Mouse (Mus musculus): ENCODE data around the gene Apol9b. TPM values are rescaled to one million over a fixed set of nuclear protein-coding genes. Genes with fewer than 3 reads are reported as not detected.

Gene Apol9b
- polyA plus RNA-seq, 1 experiment from 2014 or later: not detected

DNA sequence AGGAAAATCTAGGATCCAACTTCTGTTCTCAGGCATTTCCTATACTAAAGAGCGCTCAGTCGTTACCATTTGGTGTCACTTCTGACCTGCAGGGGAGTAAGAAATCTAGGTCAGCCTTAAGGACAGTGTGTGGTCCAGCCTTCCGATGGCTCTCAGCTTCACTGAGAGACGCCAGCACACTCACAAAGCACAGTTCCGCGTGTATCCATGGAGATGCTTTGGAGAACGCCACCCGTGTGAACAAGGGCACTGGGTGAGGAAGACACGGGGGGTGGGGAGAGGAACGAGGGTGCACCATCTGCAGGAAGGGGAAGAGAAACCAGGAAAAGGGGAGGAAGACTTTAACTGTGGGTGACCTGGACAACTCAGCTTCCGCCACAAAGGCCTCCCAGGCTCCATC, 23.6 kb downstream of the Apol9b start:
- no peaks in the 10 kb centered on the region for H3K4me1 ChIP-seq
- no peak for ATAC-seq (replicated peaks; ENCODE audit: low FRiP score)
- WGBS: 44% methylated on average over 11 of the region's 11 CpGs
- H3K27ac ChIP-seq: no peak overlapping the region
- H3K27me3 ChIP-seq: no peaks in the 10 kb centered on the region
- H3K9me3 ChIP-seq (replicated peaks): no peaks in the 10 kb centered on the region
- H3K36me3 ChIP-seq: no peaks in the 10 kb centered on the region
- H3K9ac ChIP-seq: no peak overlapping the region
- H3K4me2 ChIP-seq: no peak overlapping the region
- no peak overlapping the region for H3K4me3 ChIP-seq (replicated peaks)

DNA sequence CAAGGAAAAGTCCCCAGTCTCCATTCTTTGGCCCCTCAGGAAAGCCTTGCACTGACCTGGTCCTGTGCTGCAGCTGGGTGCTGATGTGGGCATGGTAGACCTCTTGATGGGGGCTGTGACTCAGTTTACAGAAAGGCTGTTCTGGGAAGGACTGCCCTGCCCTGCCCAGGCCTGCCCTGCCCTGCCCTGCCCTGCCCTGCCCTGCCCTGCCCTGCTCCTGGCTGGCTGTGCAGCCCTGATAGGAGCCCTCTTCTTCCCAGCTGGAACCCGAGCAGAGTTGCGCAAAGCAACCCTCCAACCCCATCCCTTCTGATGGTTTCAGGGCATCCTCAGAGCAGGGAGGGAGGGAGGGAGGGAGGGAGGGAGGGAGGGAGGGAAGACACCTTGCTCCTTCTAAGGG, 26.3 kb downstream of the Apol9b start:
- 60% methylated on average over 2 of the region's 2 CpGs for WGBS
- no peaks in the 10 kb centered on the region for H3K4me1 ChIP-seq
- no peak overlapping the region for H3K4me3 ChIP-seq (replicated peaks)
- no peaks in the 10 kb centered on the region for H3K9me3 ChIP-seq (replicated peaks)
- no peaks in the 10 kb centered on the region for H3K27me3 ChIP-seq
- no peak overlapping the region for H3K27ac ChIP-seq
- peak; percentile 85 for ATAC-seq (replicated peaks; ENCODE audit: low FRiP score)
- no peak overlapping the region for H3K4me2 ChIP-seq
- H3K36me3 ChIP-seq: peaks cover 11% of the 10 kb centered on the region
- no peak overlapping the region for H3K9ac ChIP-seq

DNA sequence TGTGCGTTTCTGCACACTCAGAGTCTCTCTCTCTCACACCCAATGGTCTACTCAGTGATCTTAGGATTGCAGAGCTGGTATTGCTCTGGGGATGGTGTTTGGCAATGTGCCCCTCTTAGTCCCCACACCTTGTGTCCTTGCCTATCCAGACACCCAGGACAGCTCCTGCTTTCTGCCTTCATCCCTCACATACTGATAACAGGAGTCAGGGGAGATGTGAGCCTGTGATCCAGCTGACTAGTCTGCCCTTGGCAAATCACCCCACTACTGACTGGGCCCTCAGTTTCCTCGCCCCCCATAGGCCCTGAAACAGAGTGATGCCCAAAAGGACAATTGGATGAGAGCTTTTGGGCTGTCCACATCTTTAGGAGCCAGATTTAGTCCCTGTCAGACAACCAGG, 27.2 kb downstream of the Apol9b start:
- no peaks in the 10 kb centered on the region for H3K9me3 ChIP-seq (replicated peaks)
- H3K36me3 ChIP-seq: peaks cover 21% of the 10 kb centered on the region
- no peak for ATAC-seq (replicated peaks; ENCODE audit: low FRiP score)
- H3K27ac ChIP-seq: no peak overlapping the region
- H3K9ac ChIP-seq: no peak overlapping the region
- H3K4me1 ChIP-seq: no peaks in the 10 kb centered on the region
- H3K27me3 ChIP-seq: no peaks in the 10 kb centered on the region
- WGBS: 71% methylated on average over 2 of the region's 2 CpGs
- H3K4me2 ChIP-seq: no peak overlapping the region
- no peak overlapping the region for H3K4me3 ChIP-seq (replicated peaks)

DNA sequence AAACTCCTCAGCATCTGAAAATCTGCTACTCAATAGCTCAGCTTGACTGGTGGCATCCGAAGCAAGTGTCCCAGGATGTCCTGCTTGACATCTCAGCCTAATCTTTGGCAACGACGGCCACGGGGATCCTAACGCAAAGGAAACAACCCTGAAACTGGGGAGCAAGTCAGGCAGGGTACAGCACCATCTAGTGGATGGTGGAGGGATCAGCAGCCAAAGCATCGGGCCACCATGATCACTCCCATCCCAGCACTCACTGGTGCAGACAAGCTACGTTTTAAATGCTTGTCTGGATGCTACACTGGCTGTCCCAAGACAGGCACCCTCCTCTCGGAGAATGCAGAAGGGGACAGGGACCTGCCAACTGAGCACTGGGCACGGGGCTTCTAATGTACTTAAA, 28.0 kb downstream of the Apol9b start, which contains the start of gene Apol8:
Gene Apol8 (minus strand): TSS at position 156 of the 400 bp plus-strand sequence.
- WGBS: 8% methylated on average over 9 of the region's 9 CpGs
- Histone ChIP-seq H3K27me3 (no peaks in the 10 kb centered on the region), H3K4me2 (no peak within 1 kb of the TSS), H3K9ac (no peak within 1 kb of the TSS), H3K27ac (no peak within 1 kb of the TSS), H3K4me3 (replicated peaks) (no peak within 1 kb of the TSS), H3K36me3 (peaks cover 28% of the 10 kb centered on the region), H3K9me3 (replicated peaks) (no peaks in the 10 kb centered on the region), H3K4me1 (no peaks in the 10 kb centered on the region)
- no peak for ATAC-seq (replicated peaks; ENCODE audit: low FRiP score)

DNA sequence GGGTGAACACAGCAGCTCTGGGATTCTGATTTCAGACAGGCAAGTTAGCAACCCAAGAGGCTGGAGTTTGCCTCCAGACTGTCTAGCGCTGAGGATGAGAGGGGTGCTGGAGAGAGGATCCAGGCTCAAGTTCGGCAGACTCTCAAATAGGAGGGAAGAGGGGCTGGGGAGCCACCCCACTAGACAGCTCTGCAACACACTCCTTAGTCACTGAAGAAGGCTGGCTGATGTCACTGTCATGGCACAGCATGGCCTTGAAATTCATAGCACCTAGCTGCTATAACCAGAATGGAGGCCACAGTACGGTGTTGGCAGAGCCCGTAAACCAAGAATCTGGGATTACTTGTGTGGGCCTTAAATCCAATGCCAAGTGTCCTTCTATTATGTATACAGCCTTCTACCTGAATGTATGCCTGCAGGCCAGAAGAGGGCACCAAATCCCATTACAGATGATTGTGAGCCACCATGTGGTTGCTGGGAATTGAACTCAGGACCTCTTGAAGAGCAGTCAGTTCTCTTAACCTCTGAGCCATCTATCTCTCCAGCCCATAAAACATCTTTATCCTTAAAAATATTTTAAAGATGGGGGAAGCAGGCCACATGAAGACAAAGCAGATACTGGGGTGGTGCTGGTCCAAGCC, 28.9 kb downstream of the Apol9b start:
- Histone ChIP-seq H3K27me3 (no peaks in the 10 kb centered on the region), H3K4me1 (no peaks in the 10 kb centered on the region), H3K9me3 (replicated peaks) (no peaks in the 10 kb centered on the region), H3K27ac (no peak overlapping the region), H3K4me2 (no peak overlapping the region), H3K4me3 (replicated peaks) (no peak overlapping the region), H3K36me3 (peaks cover 37% of the 10 kb centered on the region), H3K9ac (no peak overlapping the region)
- WGBS: 71% methylated on average over 4 of the region's 4 CpGs
- ATAC-seq (replicated peaks; ENCODE audit: low FRiP score): no peak

DNA sequence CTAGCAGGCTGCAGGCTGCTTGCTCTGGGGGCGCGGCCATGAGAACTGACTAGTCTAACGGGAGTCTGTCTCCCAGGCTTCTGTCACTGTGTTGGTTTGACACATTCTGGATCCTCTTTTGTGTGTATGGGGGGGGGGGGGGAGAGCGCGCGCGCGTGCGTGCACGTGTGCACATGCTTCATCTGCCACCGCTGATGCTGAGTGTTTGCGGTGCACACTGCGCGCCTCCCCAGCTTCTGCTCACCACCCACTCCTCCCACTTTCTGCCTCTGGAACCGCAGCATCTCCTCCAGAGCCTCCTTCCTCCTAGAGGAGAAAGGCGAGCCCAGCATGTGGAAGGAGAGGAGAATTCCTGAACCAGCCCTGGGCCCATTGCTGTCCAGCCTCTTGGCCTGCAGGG, 31.2 kb downstream of the Apol9b start:
- H3K9ac ChIP-seq: no peak overlapping the region
- H3K4me3 ChIP-seq (replicated peaks): no peak overlapping the region
- WGBS: 93% methylated on average over 16 of the region's 16 CpGs
- no peak for ATAC-seq (replicated peaks; ENCODE audit: low FRiP score)
- H3K27ac ChIP-seq: no peak overlapping the region
- no peaks in the 10 kb centered on the region for H3K27me3 ChIP-seq
- H3K9me3 ChIP-seq (replicated peaks): no peaks in the 10 kb centered on the region
- peaks cover 60% of the 10 kb centered on the region for H3K36me3 ChIP-seq
- no peak overlapping the region for H3K4me2 ChIP-seq
- no peaks in the 10 kb centered on the region for H3K4me1 ChIP-seq

DNA sequence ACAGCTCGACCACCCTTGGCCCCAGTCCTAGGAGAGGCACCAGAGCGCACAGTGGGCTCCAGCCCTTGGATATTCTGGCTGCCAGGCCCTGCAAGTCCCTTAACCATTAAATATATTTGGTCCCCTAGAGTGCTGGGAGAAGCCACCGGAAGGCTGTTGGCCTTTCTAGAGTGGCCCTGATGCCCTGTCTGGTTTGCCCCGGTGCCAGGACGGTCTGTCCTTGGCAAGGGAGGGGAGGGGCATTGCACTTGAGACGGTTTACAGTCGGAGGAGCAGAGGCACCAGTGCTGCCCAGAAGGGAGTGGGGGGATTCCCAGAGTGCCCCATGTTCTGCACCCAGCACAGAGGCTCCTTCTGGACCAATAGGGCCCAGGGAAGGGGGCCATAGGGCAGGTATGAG, 32.2 kb downstream of the Apol9b start:
- Histone ChIP-seq H3K9ac (no peak overlapping the region), H3K4me2 (no peak overlapping the region), H3K4me3 (replicated peaks) (no peak overlapping the region), H3K36me3 (peaks cover 71% of the 10 kb centered on the region), H3K4me1 (no peaks in the 10 kb centered on the region), H3K27ac (no peak overlapping the region), H3K9me3 (replicated peaks) (no peaks in the 10 kb centered on the region), H3K27me3 (no peaks in the 10 kb centered on the region)
- WGBS: 92% methylated on average over 7 of the region's 7 CpGs
- no peak for ATAC-seq (replicated peaks; ENCODE audit: low FRiP score)

DNA sequence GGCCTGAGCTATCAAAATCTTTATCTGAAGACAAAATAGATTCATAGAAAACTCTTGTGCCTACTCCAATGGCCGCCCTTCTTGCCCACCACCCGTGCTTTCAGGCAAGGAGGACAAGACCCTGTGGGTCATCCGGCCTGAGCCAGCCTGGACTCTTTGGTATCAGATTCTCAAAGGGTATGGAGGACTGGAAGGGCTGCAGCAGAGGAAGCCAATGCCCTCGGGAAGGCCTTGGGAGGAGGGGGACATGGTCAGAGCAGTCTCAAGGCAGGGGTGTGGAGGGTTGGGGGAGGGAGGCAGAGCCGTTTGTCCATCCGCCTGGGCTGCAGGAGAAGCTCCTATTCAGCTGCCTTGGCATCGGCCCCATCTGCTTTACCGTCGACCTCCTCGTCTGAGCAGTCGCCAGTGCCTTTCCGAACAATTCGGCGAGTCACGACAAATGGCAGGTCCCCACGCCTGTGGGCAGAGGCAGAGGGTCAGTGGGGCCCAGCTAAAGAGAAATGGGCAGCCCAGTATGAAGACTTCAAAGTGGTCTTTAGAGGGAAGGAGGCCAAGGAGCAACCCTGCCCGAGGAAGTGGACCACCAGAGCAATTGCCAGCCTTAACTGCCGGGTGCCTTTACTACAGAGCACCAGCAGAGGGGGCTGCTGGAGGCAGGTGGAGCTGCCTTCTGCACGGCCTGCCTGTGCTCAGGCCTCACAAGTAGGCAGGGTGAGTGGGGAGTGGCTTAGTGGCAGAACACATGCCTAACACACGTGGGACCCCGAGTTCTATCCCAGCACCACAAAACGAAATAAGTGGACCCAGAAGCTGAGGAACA, 32.9 kb downstream of the Apol9b start:
- 0 out of 2 replicates have a peak, but pooled peaks have one; percentile 33 for ATAC-seq (replicated peaks; ENCODE audit: low FRiP score)
- no peaks in the 10 kb centered on the region for H3K9me3 ChIP-seq (replicated peaks)
- whole genome bisulfite sequencing: 68% methylated on average over 22 of the region's 22 CpGs
- no peak overlapping the region for H3K9ac ChIP-seq
- H3K27me3 ChIP-seq: no peaks in the 10 kb centered on the region
- H3K27ac ChIP-seq: no peak overlapping the region
- H3K4me2 ChIP-seq: no peak overlapping the region
- H3K36me3 ChIP-seq: peaks cover 78% of the 10 kb centered on the region
- H3K4me1 ChIP-seq: no peaks in the 10 kb centered on the region
- no peak overlapping the region for H3K4me3 ChIP-seq (replicated peaks)

DNA sequence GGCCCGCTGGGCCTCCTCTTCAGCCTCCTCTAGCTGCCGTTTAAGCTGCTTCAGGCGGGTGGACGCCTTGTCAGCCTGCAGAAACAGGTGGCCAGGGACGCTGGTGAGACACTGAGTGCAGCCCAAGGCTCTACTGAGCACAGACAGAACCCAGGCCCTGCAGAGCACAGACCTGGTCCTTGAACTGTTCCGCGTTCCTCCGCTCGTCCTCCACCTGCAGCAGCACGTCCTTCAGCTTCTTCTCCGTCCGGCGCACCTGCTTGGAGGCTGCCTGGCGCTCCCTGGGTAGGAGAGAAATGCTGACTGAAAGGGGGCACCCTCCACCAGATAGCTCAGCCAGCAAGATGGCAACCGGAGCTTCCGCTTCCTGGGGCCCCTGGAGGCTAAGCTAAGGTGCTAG, 34.2 kb downstream of the Apol9b start:
- no peak overlapping the region for H3K9ac ChIP-seq
- ATAC-seq (replicated peaks; ENCODE audit: low FRiP score): no peak
- peaks cover 90% of the 10 kb centered on the region for H3K36me3 ChIP-seq
- no peaks in the 10 kb centered on the region for H3K27me3 ChIP-seq
- no peak overlapping the region for H3K4me2 ChIP-seq
- H3K4me1 ChIP-seq: no peaks in the 10 kb centered on the region
- WGBS: 90% methylated on average over 16 of the region's 16 CpGs
- no peaks in the 10 kb centered on the region for H3K9me3 ChIP-seq (replicated peaks)
- H3K27ac ChIP-seq: no peak overlapping the region
- H3K4me3 ChIP-seq (replicated peaks): no peak overlapping the region

DNA sequence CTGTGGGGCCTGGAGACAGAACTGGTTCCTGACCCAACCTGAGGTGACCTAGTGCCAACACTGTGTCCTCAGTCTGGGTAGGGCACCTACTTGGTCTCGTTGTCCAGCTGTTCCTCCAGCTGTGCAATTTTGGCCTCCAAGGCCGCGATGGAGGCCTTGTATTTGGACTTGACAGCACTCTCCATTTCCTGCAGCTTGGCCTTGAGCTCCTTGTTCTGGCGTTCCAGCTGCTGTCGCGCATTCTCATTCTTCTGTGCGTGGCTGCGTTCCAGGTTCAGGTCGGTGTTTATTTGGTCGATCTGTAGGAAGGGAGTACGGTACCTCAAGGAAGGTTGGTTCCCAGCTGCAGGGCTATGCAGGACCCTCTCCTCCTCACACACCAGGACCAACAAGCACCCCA, 34.9 kb downstream of the Apol9b start:
- Histone ChIP-seq H3K36me3 (peaks cover 97% of the 10 kb centered on the region), H3K27ac (no peak overlapping the region)

DNA sequence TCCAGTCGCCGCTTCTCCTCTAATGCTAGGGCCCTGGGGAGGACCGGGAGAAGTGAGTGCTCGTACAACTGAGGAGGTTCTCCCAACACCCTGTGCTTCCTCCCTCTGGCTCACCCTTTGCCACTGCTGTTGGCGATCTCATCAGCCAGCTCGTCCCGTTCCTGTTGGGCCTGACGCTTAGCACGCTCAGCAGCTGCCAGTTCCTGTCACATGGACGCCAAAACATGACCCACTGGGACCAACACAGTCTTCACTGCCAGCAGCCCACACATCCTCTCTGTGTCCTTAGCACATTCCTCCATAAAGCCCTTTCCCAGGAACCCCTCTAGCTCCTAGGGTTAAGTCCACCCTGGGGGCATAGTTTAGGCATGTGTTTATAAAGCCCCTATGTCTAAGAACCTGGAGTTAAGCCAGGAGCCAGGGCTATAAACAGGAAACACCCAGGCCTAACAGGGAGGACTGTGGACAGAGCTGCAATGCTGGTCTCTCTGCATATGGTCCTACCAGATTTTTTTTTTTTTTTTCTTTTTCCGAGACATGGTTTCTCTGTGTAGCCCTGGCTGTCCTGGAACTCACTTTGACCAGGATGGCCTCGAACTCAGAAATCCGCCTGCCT, 35.7 kb downstream of the Apol9b start:
- no peak overlapping the region for H3K4me2 ChIP-seq
- H3K4me3 ChIP-seq (replicated peaks): no peak overlapping the region
- no peaks in the 10 kb centered on the region for H3K27me3 ChIP-seq
- no peaks in the 10 kb centered on the region for H3K9me3 ChIP-seq (replicated peaks)
- no peak overlapping the region for H3K9ac ChIP-seq
- ATAC-seq (replicated peaks; ENCODE audit: low FRiP score): no peak
- H3K27ac ChIP-seq: no peak overlapping the region
- peaks cover 100% of the 10 kb centered on the region for H3K36me3 ChIP-seq
- no peaks in the 10 kb centered on the region for H3K4me1 ChIP-seq
- 81% methylated on average over 13 of the region's 13 CpGs for WGBS

More for the DNA sequence above, 34.9 kb downstream of the Apol9b start:
- Histone ChIP-seq H3K4me1 (no peaks in the 10 kb centered on the region), H3K27me3 (no peaks in the 10 kb centered on the region), H3K4me2 (no peak overlapping the region), H3K9ac (no peak overlapping the region), H3K4me3 (replicated peaks) (no peak overlapping the region), H3K9me3 (replicated peaks) (no peaks in the 10 kb centered on the region)
- ATAC-seq (replicated peaks; ENCODE audit: low FRiP score): no peak
- WGBS: 77% methylated on average over 11 of the region's 11 CpGs

DNA sequence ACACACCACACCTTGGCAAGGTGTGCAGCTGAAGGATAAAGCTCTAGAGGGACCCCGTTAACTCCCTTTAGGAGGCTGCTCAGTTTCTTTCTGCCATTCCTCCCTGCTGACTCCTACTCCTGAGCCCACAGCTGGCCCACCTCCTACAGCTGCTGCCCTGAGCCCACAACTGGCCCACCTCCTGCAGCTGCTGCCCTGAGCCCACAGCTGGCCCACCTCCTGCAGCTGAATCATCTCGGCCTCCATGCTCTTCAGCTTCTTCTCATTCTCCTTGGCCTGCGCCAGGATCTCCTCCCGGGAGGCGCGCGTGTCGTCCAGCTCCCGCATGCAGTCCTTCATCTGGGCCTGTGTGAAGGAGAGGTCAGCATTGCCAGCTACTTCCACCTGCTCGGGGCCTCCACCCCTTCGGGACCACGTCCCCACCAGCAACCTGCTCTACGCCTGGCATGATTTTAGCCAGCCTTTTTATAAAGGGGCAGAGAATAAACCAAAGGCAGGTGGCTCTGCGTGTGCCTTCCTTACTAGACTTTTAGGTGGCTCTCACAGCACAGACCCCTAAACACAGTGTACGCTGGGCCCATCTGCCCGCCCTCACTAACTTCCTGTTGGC, 36.8 kb downstream of the Apol9b start:
- Histone ChIP-seq H3K4me3 (replicated peaks) (no peak overlapping the region), H3K36me3 (peaks cover 100% of the 10 kb centered on the region), H3K9ac (no peak overlapping the region), H3K4me1 (no peaks in the 10 kb centered on the region), H3K9me3 (replicated peaks) (no peaks in the 10 kb centered on the region), H3K27me3 (no peaks in the 10 kb centered on the region), H3K27ac (no peak overlapping the region), H3K4me2 (no peak overlapping the region)
- WGBS: 90% methylated on average over 16 of the region's 16 CpGs
- ATAC-seq (replicated peaks; ENCODE audit: low FRiP score): no peak
